Mouse (Mus musculus) right cerebral cortex, postnatal 10 days (tissue): Measurements from ENCODE around the gene Mphosph9.

Source experiments
- DNase-seq, 2 experiments: peaks; one replicate each; pipeline ENCODE4 v3.0.0; 2021; ENCODE audit warnings: low spot score in 2 of 2

Gene Mphosph9

DNA sequence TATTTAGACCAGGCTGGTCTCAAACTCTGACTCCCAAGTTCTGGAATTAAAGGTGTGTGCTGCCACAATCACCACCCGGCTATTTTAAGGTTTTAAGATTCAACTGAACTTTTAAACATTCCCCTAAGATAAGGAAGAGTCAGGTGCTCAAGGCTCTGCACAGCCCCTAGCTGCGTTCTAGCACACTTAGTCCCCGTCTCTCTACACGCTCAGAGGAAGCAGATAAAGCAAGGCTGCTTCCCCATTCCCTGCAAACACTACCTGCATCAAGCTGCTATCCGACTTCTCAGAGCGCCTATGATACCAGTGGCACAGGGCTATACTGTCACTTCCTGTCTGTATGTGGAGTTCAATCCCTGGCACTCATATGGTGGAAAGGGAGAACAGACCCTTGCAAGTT lies 60.1 kb downstream of the Mphosph9 start:
- DNase-seq: no peak

DNA sequence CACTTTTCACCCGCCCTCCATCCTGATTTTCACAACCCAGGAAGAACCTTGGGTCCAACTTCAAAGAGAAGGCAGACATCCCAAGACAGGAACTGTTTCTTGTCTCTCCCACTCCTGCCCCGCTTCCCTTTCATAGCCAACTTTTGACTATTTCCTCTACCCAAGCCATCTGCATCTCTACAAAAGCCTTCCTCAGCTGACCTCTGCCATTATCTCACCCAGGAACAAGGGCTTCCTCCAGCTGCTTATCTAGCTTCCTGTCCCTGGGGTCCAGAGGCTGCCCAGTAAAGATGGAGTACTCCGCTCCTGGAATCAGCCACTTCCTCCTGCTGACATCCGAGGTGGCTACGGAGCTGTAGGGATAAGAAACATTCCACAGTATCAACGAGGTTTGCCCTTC lies 61.0 kb downstream of the Mphosph9 start:
- DNase-seq: no peak

DNA sequence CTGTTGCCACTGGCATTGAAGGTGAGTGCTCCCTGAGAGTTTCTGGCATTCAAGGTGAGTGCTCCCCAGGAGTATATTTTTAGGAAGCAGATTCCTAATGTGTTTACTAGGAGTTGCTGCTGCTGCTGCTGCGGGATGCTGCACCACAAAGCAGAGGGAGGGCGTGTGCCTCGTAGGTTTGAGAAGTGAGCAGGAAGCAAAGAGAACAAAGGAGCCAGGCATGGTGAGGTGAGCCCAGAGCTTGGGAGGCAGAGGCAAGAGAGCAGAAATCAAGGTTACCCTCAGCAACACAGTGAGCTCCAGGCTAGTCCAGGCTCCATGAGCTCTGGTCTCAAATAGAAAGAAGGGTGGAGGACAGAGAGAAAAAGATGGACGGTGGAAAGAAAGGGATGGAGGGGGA lies 64.5 kb downstream of the Mphosph9 start:
- DNase-seq: no peak

DNA sequence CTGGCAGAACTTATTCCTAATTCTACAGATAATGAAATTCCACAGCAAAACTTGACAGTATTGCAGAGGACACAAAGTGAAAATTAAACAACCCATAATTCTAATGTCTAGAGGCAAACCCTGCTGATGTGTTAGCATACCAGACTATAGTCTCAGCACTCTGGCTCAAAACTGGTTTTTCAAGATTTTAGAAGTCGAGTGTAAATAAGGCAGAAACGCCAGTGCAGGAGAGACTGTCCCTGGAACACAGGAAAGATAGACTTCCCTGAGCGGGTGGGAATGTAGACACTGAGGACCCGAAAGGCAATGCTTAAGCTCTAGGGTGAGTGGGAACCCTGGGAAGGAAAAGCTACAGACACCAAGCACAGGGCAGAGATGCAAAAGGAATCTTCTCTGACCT lies 65.7 kb downstream of the Mphosph9 start:
- DNase-seq: no peak

DNA sequence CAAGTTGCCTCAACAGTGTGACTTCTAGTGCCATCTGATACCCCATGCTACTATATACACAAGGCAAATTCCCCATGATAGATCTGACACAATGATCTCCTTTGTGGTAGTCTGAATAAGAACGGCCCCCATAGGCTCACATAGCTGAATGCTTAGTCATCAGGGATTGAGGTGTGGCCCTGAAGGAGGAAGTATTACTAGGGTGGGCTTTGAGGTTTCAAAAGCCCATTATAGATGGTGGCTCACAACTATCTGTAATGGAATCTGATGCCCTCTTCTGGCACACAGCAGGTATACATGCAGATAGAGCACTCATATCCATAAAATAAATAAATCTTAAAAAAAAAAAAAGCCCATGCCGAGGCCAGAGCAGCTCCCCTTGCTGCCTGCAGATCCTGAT lies 68.6 kb downstream of the Mphosph9 start:
- DNase-seq: no peak

DNA sequence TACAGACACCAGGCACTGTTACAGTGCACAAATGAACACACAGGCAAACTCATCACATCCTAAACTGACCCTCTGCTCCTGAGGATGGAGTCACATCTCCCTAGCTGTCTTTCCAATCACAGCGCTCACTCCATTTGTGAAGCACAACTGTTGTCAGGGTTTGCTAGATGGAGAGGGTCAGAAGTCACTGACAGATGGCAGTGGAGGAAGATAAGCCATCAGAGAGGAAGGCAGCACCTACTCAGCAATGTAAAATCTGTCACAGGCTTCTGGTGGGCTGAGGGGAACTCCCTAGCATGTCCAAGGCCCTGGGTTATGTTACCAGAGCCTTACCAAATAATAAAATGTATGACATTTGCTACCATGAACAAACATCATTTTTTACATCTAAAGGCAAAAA lies 69.7 kb downstream of the Mphosph9 start:
- no peak for DNase-seq

DNA sequence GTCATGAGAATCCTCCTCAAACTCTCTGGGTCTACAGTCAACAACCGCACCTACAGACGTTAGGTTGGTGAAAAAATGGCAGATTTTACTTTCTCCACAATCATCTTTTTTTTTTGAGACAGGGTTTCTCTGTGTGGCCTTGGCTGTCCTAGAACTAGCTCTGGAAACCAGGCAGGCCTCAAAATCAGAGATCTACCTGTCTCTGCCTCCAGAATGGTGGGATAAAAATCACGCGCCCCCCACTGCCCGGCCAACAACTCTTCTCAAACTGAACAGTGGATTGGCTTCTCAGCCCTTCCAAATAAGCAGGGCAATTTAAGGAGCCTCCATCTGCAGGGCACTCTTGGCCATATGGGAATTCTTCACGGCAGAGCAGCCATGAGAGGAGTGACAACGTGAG lies 72.6 kb downstream of the Mphosph9 start:
- no peak for DNase-seq

DNA sequence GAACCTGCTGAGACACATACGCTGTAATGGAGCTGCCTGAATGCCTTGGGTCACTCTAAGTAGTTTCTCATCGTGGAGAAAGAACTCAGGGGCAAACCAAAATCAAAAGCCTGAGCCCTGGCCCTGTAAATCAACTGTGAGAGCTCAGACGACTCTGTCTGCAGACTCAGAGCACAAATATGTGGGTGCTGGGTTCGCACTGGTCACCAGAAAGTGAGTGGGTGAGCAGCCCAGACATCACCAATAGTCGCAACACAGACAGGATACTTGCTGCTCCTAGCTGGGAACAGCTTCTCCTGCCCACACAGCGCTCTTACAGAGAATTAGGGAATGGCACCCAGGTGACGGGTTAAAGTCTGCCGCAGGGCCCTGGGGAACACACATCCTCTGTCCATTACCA lies 74.2 kb downstream of the Mphosph9 start:
- DNase-seq: no peak

DNA sequence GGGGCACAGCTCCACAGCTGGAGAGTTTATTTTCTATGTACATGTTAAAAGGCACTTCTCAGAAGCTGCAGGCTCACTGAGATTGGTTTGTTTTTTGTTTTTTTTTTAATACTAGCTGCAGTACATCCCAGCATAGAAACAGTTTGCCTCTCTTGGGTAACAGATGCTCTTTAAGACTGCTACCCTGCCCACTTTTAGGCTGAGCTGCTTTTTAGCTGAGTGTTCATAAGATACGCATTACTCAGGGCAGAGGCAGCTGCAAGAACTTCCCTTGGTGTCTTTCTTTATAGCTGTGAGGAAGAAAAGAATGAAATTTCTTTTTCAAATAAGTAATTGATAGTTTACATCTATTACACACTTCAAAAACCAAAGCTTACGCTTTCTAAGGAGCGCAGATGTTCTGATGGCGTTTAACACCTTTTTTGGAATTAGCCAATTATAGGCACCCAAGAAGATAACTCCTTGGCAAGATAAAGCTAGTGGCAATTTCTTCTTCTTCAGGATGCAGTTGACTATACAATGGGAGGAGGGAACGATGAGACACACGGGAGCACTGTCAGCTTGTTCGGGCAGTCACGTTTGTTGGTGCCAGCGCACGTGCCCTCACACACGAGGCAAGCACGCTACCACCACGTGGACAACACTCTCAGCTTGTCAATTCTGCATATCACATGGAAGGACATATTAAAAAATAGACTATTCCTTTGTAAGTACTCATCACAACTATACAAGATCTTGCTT lies 75.0 kb downstream of the Mphosph9 start:
- DNase-seq: no peak

DNA sequence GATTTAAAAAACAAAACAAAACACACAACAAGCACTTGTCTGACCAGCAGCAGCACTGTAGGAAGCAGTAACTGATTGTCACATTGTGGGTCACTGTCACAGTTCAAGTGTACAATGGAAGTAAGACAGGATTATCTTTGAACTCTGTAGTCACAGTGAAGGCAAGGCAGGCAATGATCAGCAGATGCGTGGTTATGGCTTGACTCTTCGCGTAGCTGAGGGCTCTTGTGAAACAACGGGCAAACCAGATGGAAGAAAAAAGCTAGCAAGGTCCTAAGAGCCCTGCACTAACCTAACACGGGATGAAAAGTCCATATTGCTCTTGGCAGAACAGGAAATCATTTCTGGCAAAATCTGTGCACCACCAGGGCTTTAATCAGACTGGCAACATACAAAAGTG lies 76.7 kb downstream of the Mphosph9 start:
- no peak for DNase-seq

DNA sequence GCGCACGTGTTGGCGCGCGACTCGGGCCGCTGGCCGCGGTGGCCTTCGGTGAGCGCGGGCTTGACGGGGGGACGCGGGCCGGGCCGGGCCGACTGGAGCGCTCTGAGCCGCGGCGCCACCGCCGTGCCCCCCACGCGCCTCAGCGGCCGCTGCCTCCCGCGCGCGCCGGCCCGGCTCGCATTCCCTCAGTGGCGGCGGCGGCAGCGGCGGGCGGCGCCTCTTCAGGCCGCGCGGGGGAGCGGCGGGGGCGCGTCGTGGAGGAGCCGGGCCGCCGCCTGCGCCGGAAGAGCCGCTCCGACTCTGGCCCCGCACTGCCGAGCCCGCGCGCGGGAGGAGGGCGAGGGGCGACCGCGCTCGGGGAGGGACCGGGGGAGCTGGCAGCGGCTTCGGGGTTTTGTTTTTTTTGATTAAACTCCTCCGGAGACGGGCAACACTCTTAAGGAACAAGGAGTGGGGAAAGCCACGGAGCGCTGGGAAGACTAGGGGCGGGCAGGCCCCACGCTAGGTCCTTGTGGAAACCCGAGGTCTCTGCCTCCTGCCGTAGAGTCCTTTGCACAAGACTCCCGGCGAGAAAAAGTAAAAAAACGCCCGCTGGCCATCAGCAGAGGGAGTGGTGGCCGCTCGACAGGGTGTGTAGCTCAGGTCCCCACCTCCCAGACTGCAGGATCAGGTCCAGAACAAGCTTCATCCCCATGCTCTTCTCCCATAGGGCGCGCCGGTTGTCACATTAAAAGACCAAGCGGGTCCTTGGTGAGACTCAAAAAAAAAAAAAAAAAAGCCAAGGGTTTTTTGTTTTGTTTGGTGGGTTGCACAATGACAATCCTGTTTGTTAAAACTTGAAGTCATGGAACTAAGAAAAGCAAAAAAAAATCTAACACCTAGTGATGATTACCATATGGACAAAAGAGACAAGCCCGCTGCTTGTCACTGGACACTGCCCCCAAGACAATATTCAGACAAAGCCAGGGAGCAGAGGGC lies 77.9 kb downstream of the Mphosph9 start, which contains the start of gene Pitpnm2:
TSS of gene Pitpnm2 (minus strand) at position 147 of the 978 bp plus-strand sequence.
- peak in 1 of 2 experiments; percentile 61 for DNase-seq

DNA sequence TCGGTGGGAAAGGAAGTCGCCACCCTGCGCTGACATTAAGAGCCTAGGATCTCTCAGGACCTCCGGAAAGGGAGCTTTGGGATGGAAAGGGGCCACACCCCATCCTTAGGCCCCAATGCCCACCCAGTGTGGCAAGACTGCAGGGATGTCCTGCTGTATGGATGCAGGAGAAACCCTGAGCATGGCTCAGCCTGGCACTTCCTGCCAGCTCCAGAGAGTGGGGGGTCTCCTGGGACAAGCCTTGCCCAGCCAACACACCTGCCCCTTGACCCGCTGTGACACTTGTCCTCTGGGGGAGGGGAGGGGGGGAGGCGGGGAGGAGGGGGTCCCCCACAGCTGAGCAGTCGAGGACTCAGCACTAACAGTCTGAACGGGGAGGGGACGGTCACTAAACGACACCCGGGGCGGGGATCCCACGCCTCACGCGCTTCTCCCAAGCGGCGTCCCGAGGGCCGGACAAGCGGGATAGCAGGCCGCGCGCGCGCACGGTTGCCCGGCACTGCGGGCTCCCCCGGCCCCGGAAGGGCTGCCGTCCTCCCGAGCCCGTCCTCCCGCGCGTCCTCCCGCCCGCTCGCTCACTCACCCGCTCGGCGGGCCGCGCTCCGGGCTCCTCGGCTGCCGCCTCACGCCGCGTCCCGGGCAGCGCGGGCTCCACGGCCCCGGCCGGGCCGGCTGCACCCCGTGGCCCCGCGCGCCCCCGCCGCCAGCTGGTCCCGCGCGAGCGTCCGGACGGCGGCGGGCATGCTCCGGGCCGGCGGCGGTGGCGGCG lies 78.7 kb downstream of the Mphosph9 start:
- peak; percentile 57 to 65 for DNase-seq

DNA sequence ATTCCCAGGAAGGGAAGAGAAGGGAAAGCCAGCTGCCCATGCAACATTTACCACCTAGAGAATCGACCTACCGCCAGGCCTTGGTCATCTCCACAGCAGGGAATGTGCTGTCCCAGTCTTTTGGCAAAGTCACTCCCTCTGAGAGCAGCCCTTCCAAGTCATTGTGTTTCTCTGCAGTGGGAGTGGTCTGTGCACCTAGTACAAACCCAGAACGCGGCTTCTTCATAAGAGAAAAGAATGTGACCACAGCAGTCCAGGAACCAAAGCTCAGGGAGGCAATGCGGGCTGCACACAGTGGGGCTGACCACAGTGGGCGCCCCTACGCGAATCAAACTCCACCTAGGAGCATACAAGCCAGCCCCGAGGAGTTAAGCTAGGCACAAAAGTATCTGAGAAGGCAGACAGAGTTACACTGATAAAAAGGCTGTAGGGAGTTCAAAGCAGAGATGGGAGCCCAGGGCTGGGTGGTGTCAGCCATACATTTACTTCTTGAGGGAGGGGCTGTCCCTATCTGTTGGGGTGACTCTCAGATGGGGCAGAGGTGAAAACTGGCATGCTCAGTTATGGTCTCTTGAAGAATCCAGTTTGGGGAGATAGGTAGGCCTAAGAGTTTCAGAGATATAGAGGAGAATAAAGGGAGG lies 79.7 kb downstream of the Mphosph9 start:
- no peak for DNase-seq

DNA sequence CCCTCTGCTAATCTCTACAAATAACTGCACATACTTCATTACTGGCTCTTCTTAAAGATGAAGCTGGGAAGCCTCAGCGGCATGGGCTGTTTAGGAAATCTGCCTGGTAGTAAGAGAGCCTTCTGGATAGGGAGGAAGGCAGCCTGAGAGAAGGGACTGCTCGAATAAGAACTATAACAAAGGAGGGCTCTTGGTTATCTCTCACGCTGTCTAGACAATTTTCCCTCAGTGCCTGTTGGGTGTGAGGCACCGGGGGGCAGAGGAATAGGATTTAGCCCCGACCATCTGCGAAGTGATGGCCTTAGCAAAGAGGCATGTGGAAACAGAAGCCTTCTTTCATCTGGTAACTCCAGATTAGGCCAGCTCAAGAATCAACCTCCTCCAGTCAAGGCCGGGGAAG lies 80.5 kb downstream of the Mphosph9 start:
- no peak for DNase-seq

DNA sequence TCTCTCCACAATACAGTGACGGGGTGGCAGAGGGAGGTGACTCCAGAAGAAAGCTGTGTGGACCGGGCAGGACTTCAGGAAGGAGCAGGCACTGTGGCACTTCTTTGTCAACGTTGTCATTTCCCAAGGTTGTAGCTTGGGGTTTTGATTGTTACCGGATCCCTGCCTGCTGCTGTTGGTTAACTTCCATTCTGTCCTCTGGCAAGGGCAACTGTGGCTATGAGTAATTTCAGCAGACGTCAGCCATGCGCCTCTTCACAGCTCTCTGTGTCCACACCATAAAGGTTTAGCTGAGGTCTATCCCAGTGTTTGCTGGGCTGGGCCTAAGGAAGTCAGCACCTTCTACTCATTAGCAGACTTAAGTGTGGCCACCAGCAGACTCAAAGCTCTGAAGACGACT lies 82.9 kb downstream of the Mphosph9 start:
- no peak for DNase-seq

DNA sequence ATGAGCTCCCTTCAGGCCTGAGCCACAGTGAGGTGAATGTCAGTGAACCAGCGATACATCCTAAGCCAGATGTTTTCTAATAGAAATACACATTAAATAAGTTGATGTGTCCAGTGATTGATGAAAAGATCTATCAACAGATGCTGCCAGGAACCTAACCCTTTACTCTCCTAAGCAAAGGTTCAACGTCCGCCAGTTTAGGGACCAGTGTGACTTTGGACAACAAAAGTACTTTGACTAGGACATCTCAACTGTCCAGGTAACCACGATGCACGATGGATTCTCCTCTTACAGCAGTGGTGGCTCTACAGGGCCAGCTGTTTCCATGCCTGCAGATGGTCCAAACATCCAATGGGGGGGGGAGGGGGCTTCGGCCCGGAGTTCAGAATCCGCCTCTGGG lies 83.3 kb downstream of the Mphosph9 start:
- no peak for DNase-seq

DNA sequence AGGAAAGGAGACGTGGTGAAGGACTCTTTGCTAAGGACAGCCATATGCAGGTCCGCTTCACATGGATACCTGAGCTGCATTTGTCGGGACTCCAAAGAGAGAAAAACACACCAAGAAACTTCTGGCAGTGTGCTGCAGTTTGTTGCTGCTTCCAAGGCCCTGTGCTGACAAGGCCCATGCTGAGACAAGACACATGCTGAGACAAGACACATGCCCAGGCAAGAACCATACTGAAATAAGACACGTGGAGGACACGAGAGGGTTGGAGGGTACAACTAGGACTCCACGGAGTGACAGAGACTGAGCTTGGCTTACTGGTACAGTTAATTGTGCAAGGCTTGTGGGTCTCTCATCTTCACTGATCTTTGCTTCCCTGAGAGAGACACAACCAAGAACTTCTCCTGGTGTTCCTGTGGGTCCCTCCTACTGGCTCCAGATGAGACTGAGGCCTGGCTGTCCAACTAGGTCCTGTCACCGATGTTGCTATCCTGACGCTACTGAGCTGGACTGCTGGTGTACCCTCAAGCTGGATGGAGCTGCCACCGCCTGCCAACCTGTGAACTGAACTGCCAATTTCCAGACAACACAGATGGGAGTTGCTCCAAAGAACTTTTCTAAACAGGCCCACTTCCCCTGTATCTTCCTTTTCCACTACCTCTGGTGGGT lies 84.4 kb downstream of the Mphosph9 start:
- no peak for DNase-seq

DNA sequence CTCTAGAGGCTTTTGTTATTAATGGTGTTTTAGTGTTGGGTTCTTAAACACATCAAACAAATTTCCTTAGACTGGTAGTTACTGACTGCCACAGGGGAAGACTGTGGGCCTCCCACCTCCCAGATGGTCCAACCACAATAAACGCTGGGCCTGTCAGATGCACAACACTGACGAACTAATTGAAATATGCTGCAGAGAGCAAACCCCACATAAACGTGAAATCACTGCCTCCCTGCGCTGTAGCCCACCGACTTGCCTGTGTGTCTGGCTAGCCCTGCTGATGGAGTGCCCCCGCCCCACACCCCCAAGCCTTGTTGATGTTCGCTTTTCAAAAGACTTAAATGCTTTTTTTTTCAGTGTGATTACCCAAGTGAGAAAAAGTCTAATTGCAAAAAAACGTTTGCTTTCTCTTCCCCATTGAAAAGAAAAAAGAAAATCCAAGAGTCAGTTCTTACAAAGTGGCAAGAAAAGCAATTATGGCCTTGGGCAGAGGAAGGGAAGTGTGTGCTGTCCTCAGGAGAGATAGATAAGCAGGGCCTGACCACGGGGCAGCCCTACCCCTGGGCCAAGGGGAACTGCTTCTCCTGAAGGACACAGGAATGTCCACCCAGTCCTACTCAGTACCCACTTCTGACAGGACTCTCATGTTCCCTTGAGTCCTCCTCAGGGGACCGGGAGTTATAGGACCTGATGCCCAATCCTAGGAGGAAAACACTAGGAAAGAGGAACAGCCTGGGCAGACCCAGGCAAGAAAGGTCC lies 85.9 kb downstream of the Mphosph9 start:
- DNase-seq: no peak

DNA sequence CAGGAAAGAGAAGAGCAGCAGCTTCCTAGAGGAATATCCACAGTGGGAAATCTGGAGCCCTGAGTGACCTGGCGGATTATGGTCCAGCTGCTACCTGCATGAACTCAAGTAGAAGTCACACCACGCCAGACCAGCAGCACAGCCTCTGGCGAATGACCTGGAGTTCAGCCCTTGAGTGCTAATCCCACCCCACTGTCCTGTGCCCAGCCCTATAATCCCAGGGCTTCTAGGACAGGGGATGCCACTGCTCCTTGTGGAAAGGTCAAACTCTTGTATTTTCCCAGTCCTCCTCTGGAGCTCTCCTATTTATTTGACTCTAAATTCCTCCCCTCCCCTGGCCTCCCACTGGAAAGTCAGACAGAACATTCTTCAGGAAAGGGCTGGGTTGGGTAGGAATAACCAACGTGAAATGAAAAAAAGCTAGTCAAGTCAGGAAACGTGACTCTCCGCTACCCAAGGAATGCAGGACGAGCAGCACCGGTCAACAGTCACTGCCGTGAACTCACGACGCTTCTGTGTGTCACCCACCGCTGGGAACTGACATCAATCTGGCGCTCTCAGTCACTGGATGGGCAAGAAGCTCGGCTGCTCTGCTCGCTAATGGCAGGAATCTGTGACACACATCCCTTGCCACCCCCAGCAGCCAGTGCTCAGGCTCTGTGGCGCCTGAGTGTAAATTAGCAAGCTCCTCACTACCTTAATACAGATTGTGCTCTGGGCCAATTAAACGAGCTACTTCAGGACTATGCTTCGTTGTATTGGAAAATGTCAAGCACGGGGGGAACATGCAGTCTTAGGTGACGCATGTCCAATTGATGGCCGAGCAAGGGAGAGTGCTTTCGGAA lies 86.7 kb downstream of the Mphosph9 start:
- no peak for DNase-seq
